Mouse (Mus musculus) heart, adult 2 months (tissue): Measurements from ENCODE around the gene Ripor1.

ENCODE experiments used
- CTCF ChIP-seq: fragments of 200-600 bp; IDR thresholded peaks from 2 replicates; pipeline ENCODE4 v1.8.1; 2022; ENCODE audit warnings: antibody characterized with exemption, mild to moderate bottlenecking, moderate library complexity
- EP300 ChIP-seq: fragments of 200-500 bp; IDR thresholded peaks from 2 replicates; pipeline ENCODE4 v1.6.1; 2011; ENCODE audit warnings: low read depth, low read length, control low read depth; ENCODE audit not compliant: insufficient read depth
- POLR2A ChIP-seq: fragments of 200-500 bp; IDR thresholded peaks from 2 replicates; pipeline ENCODE4 v1.6.1; 2011; ENCODE audit warnings: mild to moderate bottlenecking, low read depth, low read length, control low read depth; ENCODE audit not compliant: insufficient read depth

DNA sequence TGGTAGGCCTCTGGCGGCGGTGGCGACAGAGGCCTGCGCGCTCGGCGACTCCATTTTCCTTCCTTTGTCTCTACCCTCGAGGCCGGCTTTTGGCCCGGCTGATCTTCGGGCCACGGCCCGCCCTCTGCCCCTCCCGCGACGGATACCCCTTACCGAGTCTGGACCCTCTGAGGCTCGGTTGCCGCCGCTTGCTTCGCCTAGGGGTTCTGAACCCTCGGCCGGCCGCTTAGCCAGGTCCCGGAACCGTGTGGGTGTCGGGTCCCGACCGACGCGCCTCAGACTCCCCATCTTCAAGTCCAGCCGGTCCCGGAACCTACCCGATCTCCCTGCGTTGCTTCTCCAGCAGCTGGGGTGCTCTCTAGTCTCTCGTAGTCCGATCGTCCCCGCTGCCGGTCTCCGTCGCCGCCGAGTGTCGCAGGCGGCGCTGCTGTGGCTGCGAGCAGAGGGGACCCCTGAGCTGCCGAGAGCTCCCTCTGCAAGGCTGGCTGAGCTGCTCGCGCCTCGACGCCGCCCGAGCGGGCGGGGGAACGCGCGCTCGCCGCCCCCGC, 32.0 kb downstream of the Ripor1 start, which contains the start of gene Agrp:
- TF ChIP-seq CTCF (no peak), POLR2A (0 out of 2 replicates have a peak, but pooled peaks have one; percentile 14), EP300 (no peak)
